Mouse (Mus musculus) heart, adult 2 months (tissue): ENCODE measurements around the gene Ube2f.

Source experiments
- CTCF ChIP-seq: fragments of 200-600 bp; IDR thresholded peaks from 2 replicates; pipeline ENCODE4 v1.8.1; 2022; ENCODE audit warnings: antibody characterized with exemption, mild to moderate bottlenecking, moderate library complexity
- POLR2A ChIP-seq: fragments of 200-500 bp; IDR thresholded peaks from 2 replicates; pipeline ENCODE4 v1.6.1; 2011; ENCODE audit warnings: mild to moderate bottlenecking, low read depth, low read length, control low read depth; ENCODE audit not compliant: insufficient read depth

GRCm38 (mm10) chr1:91295544-91295943, 45.4 kb downstream of the Ube2f start:
- TF ChIP-seq CTCF: no peak
- TF ChIP-seq POLR2A: no peak
